Mouse (Mus musculus) midbrain, embryonic 13.5 days (tissue): ENCODE data around the gene H3f3b. TPM values are rescaled to one million over a fixed set of nuclear protein-coding genes. Genes with fewer than 3 reads are reported as not detected.
"Not testable (repeated sequence)": the region's sequence is repeated elsewhere in the genome, so short reads cannot be mapped to it uniquely, and the experiment has no call there.

Experiments
- ATAC-seq: fragments of 200-750 bp; cut with Nextera tagmentation; 2 replicates; pipeline ENCODE4 v1.8.0; 2017; ENCODE audit warnings: mild to moderate bottlenecking, moderate TSS enrichment, moderate library complexity
- H3K27ac ChIP-seq: fragments of 300-500 bp; sonication (generic); 2 replicates; pipeline ENCODE4 v1.5.1; 2015; ENCODE audit warnings: inconsistent platforms, mild to moderate bottlenecking, moderate library complexity
- H3K27me3 ChIP-seq: fragments of 300-500 bp; sonication (generic); 2 replicates; pipeline ENCODE4 v1.6.1; 2015; ENCODE audit warnings: mild to moderate bottlenecking, inconsistent platforms
- H3K36me3 ChIP-seq: fragments of 300-500 bp; sonication (generic); 2 replicates; pipeline ENCODE4 v1.6.1; 2015; ENCODE audit warnings: mild to moderate bottlenecking, inconsistent platforms
- H3K4me1 ChIP-seq: fragments of 300-500 bp; sonication (generic); replicated peaks from 2 replicates; pipeline ENCODE4 v1.6.1; 2015; ENCODE audit warnings: inconsistent platforms
- H3K4me2 ChIP-seq: fragments of 300-500 bp; sonication (generic); replicated peaks from 2 replicates; pipeline ENCODE4 v1.6.1; 2015; ENCODE audit warnings: moderate library complexity, mild to moderate bottlenecking, inconsistent platforms
- H3K4me3 ChIP-seq: fragments of 300-500 bp; sonication (generic); replicated peaks from 2 replicates; pipeline ENCODE4 v1.5.1; 2015; ENCODE audit warnings: mild to moderate bottlenecking, inconsistent platforms
- H3K9ac ChIP-seq: fragments of 300-500 bp; sonication (generic); replicated peaks from 2 replicates; pipeline ENCODE4 v1.6.1; 2015; ENCODE audit warnings: mild to moderate bottlenecking, inconsistent platforms
- H3K9me3 ChIP-seq: fragments of 300-500 bp; sonication (generic); 2 replicates; pipeline ENCODE4 v1.6.1; 2016; ENCODE audit warnings: mild to moderate bottlenecking, inconsistent platforms
- WGBS: fragments of 180-500 bp; shearing (Covaris S2); methylation state at CpG from one replicate; pipeline ENCODE4 v1.1.7; 2015; 5-methylcytosine and 5-hydroxymethylcytosine counted together
- polyA plus RNA-seq: library from polyadenylated mRNA; unstranded; fragments of >200 nt; fragmentation: Nextera tagmentation; extraction: Ambion mirVana; gene quantifications from 2 replicates; pipeline ENCODE4 v1.2.1, GENCODE M21; 2015

Gene H3f3b
- polyA plus RNA-seq, 1 experiment from 2014 or later = 2,611 TPM

DNA sequence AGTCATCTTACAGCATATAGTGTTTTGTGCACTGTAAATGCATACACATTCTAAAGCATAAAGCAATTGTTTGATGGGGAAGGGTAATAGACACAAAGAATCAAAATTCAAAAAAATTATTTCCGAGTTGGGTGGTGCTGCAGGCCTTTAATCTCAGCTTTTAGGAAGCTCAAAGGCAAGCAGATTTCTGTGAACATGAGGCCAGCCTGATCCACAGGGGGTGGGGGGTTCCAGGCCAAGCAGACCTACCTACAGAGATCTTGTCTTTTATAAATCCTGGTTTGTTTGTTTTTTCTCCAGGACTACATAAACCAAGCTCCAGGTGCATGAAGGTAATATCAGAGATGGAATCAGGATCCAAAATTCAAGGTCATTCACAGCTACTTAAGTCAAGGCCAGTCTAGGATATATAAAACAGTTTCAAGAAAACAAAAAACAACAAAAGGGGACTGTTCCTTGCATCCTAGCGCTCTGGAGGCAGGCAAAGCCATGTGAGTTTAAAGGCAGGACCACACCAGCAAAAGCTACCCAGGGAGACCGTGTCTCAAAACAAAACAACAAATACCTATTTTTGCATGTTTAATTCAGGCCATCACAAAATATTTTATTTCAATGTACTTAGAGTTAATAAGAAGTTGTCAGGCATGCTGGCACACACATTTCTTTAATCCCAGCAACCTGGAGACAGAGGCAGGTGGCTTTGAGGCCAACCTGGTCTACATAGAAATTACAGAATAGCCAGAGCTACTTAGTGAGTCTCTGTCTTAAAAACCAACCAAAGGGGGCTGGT lies 2.5 kb downstream of the H3f3b start:
- Histone ChIP-seq H3K9ac (no peak overlapping the region), H3K4me3 (no peak overlapping the region), H3K27ac (peak overlapping the region; percentile 73), H3K9me3 (no peaks in the 10 kb centered on the region), H3K4me1 (peaks cover 24% of the 10 kb centered on the region), H3K4me2 (no peak overlapping the region), H3K36me3 (peaks cover 13% of the 10 kb centered on the region; the same call in 1 of the 2 replicates), H3K27me3 (no peaks in the 10 kb centered on the region)
- ATAC-seq = no peak
- WGBS = 90% methylated on average over 3 of the region's 3 CpGs

DNA sequence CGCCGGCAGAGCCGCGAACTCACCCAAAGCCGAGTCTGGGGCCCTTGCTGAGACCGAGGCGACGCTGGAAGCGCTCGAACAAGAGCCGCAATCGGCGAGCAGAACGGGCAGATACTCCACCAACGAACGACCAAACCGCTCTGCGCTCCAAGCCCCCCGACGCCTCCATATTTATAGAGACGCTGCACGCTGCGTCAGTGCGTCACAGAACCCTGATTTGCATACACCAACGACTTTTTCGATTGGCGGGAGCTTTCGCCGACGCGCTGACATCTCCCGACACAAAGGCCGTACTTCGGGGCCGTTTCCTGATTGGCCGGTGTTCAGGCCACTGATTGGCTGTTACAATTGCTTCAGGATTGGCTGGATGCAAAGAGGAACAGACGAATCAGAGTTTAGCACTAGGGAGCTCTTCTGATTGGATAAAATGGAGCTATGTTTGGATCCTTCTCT lies 3.4 kb downstream of the H3f3b start:
- peak overlapping the region; percentile 85; the same call in 1 of the 2 replicates for H3K4me2 ChIP-seq

DNA sequence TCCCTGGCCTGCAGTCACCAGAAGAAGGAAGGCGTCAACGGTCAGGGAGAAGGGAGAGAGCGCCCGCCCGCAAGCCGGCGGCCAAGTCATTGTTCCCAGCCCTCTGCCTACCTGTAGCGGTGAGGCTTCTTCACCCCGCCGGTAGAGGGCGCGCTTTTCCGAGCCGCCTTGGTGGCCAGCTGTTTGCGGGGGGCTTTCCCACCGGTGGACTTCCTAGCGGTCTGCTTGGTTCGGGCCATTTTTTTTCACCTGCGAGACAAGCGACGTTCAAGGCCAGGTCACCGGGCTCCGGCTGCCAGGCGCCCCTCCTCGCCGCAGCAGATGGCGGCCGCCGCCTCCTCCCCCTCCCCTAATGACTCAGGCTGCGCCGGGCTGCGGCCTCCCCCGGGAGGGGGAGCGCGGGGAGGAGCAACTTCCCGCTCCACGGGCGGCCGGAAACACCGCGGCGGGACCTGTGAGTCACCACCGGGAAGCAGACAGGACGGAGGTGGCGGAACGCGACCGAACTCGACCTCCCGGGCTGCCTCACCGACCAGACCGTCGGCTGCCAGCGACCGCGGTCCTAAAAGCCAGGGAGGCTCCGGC lies 3.9 kb downstream of the H3f3b start:
- H3K4me2 ChIP-seq = peak overlapping the region; percentile 85
- peak overlapping the region; percentile 100 for H3K9ac ChIP-seq
- no peaks in the 10 kb centered on the region for H3K27me3 ChIP-seq
- ATAC-seq = peak; percentile 68
- H3K4me3 ChIP-seq = peak overlapping the region; percentile 95
- H3K4me1 ChIP-seq = peaks cover 17% of the 10 kb centered on the region
- no peaks in the 10 kb centered on the region for H3K9me3 ChIP-seq
- WGBS = under 1% methylated on average over 50 of the region's 57 CpGs
- H3K27ac ChIP-seq = peak overlapping the region; percentile 100
- peaks cover 13% of the 10 kb centered on the region; the same call in 1 of the 2 replicates for H3K36me3 ChIP-seq

More for the DNA sequence above, 3.4 kb downstream of the H3f3b start:
- peak overlapping the region; percentile 100 for H3K27ac ChIP-seq
- WGBS = under 1% methylated on average over 37 of the region's 37 CpGs
- peaks cover 13% of the 10 kb centered on the region; the same call in 1 of the 2 replicates for H3K36me3 ChIP-seq
- peak overlapping the region; percentile 100 for H3K9ac ChIP-seq
- no peaks in the 10 kb centered on the region for H3K9me3 ChIP-seq
- H3K4me3 ChIP-seq = peak overlapping the region; percentile 95
- H3K4me1 ChIP-seq = peaks cover 19% of the 10 kb centered on the region
- no peaks in the 10 kb centered on the region for H3K27me3 ChIP-seq
- peak; percentile 96 for ATAC-seq

DNA sequence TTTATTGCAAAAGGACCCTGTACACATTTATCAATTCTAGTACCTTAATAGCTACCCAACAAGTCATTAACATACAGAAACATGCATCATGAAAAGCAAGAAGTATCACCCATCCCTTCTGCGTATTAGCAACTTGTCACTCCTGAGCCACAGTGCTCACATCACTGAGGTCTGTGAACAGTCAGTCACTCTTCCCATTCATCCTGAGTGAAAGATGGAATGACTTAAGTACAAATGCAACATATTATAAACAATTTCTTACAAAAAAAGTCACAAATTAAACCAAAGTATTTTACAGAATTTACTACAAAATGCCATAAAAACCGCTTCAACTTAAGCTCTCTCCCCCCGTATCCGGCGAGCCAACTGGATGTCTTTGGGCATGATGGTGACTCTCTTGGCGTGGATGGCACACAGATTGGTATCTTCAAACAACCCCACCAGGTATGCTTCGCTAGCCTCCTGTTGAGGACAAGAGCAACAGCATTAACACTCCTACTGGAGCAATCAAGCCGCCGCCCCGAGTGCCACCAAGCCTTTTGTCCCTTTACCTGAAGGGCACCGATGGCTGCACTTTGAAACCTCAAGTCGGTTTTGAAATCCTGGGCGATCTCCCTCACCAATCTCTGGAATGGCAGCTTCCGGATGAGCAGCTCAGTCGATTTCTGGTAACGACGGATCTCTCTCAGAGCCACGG lies 4.5 kb downstream of the H3f3b start:
- Histone ChIP-seq H3K4me2 (peak overlapping the region; percentile 85), H3K4me1 (peaks cover 17% of the 10 kb centered on the region), H3K36me3 (peaks cover 13% of the 10 kb centered on the region; the same call in 1 of the 2 replicates), H3K4me3 (peak overlapping the region; percentile 95), H3K27ac (peak overlapping the region; percentile 100), H3K9ac (peak overlapping the region; percentile 100)
- H3K27me3 ChIP-seq, ATAC-seq, H3K9me3 ChIP-seq: not testable (repeated sequence)
- 5% methylated on average over 18 of the region's 18 CpGs for WGBS

DNA sequence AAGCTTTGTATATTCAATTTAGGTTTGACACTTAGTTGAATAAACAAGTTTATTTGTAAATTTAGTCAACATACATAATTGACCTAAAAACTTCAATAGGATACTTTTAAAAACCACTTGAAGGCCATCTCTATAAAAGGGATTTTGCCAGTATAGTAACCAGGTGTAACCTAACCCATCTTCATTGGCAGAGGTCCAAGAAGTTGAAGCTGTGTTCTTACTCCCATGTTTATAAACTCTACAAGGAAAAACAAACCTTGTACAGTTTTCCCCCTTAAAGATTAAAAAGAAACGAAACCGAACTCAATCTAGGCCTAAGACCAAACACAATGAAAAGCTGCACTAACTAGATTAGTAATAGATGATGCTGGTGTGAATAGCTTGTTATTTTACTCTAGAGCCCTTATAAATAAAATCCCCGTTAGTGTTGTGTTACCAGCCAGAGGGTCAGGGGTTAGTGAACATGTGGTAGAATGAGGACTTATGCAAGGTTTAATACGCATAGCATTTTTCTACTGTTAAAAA lies 5.4 kb downstream of the H3f3b start:
- no peak for ATAC-seq
- H3K27me3 ChIP-seq = no peaks in the 10 kb centered on the region
- no peaks in the 10 kb centered on the region for H3K9me3 ChIP-seq
- 71% methylated on average over 4 of the region's 4 CpGs for WGBS
- peak overlapping the region; percentile 65 for H3K9ac ChIP-seq
- H3K4me3 ChIP-seq = peak overlapping the region; percentile 95
- H3K27ac ChIP-seq = no peak overlapping the region
- peaks cover 13% of the 10 kb centered on the region; the same call in 1 of the 2 replicates for H3K36me3 ChIP-seq
- peak overlapping the region; percentile 85 for H3K4me2 ChIP-seq
- H3K4me1 ChIP-seq = peaks cover 17% of the 10 kb centered on the region

DNA sequence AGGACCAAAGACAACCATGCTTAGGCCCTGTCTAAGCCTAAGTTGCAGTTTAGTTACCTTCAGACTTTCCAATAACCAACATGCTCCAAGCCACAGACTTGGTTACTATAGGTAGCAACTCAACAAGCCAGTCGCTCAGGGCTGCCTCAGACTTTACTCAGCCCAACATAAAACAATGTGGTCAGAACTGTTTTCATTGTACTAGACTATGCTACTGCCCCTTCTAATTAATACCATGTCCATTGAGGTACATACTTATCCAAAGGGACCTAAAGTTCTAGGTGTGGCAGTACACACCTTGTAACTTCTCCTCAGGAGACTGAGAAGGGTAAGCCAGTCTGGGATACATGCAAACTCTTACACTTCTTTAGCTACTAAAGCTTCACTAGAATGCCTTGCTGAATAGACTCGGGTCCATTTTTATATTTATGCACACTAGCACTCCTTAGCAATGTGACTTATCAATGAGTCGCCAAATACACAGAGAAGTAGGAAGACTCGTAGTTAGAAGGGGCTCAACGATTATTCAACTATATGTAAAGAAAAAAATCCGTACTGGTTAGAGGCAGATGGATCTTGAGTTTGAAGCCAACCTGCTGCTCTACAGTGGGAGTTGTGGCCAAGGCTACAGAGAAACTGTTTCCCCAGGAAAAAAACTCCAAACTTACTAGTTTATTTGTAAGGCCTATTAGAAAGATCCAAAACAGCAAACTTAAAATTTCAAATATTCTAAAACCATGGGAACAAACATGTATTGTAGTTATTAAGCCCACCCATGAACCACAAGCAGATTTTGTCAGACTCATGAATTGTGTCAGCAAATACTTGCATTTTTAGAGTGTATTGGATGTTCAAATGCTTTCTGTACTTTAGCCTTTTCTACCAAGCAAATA lies 6.2 kb downstream of the H3f3b start:
- Histone ChIP-seq H3K27ac (no peak overlapping the region; the same call in 1 of the 2 replicates), H3K27me3 (no peaks in the 10 kb centered on the region), H3K36me3 (peaks cover 13% of the 10 kb centered on the region; the same call in 1 of the 2 replicates), H3K4me3 (peak overlapping the region; percentile 95), H3K4me1 (peaks cover 17% of the 10 kb centered on the region), H3K9ac (no peak overlapping the region; the same call in 1 of the 2 replicates), H3K4me2 (peak overlapping the region; percentile 85), H3K9me3 (no peaks in the 10 kb centered on the region)
- no peak for ATAC-seq
- 81% methylated on average over 6 of the region's 6 CpGs for WGBS

DNA sequence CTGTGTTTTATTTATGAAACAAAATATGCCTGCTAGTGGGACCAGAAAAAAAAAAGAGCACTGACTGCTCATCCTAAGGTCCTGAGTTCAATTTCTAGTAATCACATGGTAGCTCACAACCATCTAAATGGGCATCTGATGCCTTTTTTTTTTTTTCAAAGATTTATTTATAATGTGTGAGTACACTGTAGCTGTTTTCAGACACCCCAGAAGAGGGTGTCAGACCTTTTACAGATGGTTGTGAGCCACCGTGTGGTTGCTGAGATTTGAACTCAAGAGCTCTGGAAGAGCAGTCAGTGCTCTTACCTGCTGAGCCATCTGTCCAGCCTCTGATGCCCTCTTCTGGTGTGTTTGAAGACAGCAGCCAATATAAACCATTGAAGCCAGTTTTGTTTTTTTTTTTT lies 7.2 kb downstream of the H3f3b start:
- Histone ChIP-seq H3K9ac (no peak overlapping the region), H3K4me3 (no peak overlapping the region), H3K36me3 (peaks cover 13% of the 10 kb centered on the region; the same call in 1 of the 2 replicates), H3K4me2 (no peak overlapping the region), H3K27ac (no peak overlapping the region), H3K4me1 (peaks cover 17% of the 10 kb centered on the region), H3K9me3 (no peaks in the 10 kb centered on the region), H3K27me3 (no peaks in the 10 kb centered on the region)
- ATAC-seq = no peak
- 53% methylated on average over 1 of the region's 1 CpGs for WGBS

DNA sequence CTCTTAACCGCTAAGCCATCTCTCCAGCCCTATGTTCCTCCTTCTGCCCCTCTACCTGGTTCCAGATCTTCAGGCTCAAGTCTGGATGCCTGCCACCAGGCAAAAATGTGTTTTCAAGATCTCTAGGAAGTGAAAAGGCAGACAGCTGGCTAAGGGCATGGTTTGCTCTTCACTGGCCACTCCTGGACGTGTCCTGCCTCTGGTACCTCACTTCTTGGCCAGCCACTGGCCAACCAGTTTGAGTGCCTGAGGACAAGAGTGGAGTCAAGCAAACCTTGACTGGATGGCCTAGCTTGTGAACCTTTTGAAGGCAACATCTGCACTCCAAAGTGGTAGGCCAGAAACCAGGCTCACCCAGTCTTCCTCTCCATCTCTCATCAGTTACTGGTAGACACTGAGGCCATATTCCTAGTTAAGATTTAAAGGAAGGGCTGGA lies 7.8 kb downstream of the H3f3b start:
- Histone ChIP-seq H3K27ac (peak overlapping the region; percentile 12), H3K4me3 (0 out of 2 replicates have a peak overlapping the region, but pooled peaks have one; percentile 0), H3K9ac (no peak overlapping the region), H3K4me1 (peaks cover 20% of the 10 kb centered on the region), H3K27me3 (no peaks in the 10 kb centered on the region), H3K36me3 (peaks cover 13% of the 10 kb centered on the region; the same call in 1 of the 2 replicates), H3K9me3 (no peaks in the 10 kb centered on the region), H3K4me2 (no peak overlapping the region)
- ATAC-seq = no peak
- WGBS = 70% methylated on average over 2 of the region's 2 CpGs

DNA sequence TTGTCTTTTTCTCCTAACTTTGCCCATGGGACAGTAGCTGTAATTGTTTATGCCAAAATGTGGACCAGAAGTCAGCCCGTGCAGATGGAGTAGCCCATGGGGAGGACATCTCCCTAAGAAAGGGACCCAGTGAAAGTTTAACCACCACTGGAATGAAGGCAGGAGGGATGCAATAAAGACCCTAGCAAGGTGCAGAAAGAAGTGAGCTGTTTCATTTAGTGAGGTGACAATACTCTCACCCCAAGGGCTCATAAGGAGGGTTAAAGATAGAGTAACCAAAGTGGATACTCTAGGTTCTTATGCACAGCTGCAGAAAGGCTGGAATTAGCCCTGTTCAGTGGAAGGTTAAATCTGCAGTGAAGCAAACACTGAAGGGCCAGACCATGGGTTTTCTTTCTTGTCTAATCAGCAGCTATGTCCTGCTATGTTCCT lies 8.4 kb downstream of the H3f3b start:
- Histone ChIP-seq H3K4me1 (peaks cover 25% of the 10 kb centered on the region), H3K4me3 (no peak overlapping the region), H3K4me2 (no peak overlapping the region), H3K27me3 (no peaks in the 10 kb centered on the region), H3K27ac (no peak overlapping the region), H3K36me3 (peaks cover 13% of the 10 kb centered on the region; the same call in 1 of the 2 replicates), H3K9me3 (no peaks in the 10 kb centered on the region), H3K9ac (no peak overlapping the region)
- ATAC-seq = no peak
- WGBS = 60% methylated on average over 1 of the region's 1 CpGs

DNA sequence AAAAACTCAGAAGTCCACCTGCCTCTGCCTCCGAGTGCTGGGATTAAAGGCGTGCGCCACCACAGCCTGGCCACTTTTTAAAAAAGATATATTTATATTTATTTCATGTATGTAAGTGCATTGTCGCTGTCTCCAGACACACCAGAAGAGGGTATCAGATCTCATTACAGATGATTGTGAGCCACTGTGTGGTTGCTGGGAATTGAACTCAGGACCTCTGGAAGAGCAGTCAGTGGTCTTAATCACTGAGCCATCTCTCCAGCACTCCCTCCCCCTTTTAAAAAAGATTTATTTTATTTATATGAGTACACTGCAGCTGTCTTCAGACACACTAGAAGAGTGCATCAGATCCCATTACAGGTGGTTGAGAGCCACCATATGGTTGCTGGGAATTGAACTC lies 8.9 kb downstream of the H3f3b start:
- WGBS = 90% methylated on average over 4 of the region's 4 CpGs
- H3K4me3 ChIP-seq, H3K4me2 ChIP-seq, H3K9me3 ChIP-seq, H3K27me3 ChIP-seq, H3K9ac ChIP-seq, H3K27ac ChIP-seq, ATAC-seq: not testable (repeated sequence)
- peaks cover 13% of the 10 kb centered on the region; the same call in 1 of the 2 replicates for H3K36me3 ChIP-seq
- H3K4me1 ChIP-seq = peaks cover 25% of the 10 kb centered on the region

DNA sequence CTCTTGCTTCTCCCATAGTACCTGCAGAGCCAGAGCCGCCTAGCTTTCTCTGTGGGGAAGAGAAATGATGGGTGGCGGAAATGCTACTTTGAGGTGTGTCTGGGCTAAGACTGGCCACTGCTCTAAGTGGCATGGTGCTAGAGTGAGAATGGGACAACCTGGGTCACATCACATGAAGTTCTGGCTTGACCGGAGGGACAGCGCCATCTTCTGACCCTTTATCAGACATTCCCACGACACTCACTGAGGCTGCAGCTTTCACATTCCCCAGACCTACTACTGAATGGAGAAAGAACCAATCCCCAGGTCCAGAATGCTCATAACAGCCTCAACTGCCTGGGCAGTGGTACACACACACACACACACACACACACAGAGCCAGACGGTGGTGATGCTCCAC lies 9.7 kb downstream of the H3f3b start:
- H3K9ac ChIP-seq = no peak overlapping the region
- peaks cover 13% of the 10 kb centered on the region; the same call in 1 of the 2 replicates for H3K36me3 ChIP-seq
- no peaks in the 10 kb centered on the region for H3K27me3 ChIP-seq
- no peak overlapping the region for H3K4me2 ChIP-seq
- no peak for ATAC-seq
- 25% methylated on average over 6 of the region's 6 CpGs for WGBS
- H3K9me3 ChIP-seq = no peaks in the 10 kb centered on the region
- peaks cover 26% of the 10 kb centered on the region for H3K4me1 ChIP-seq
- no peak overlapping the region for H3K27ac ChIP-seq
- H3K4me3 ChIP-seq = no peak overlapping the region
